8 mouse cellular contexts compared by ENCODE assay signal in genomic region chr2:164910360-164911061, GRCm38 (mm10). TPM values are rescaled to one million over a fixed set of nuclear protein-coding genes. Genes with fewer than 3 reads are reported as not detected.
DNase-seq lines count a peak whose midpoint lies in the region; ATAC-seq and TF ChIP-seq lines count a peak whose summit lies in the region.

No protein-coding gene starts in this region.

- peak; percentile 19; the same call in 1 of the 2 replicates for ATAC-seq in heart, embryonic 12.5 days (ENCODE audit: insufficient number of reproducible peaks, low FRiP score)
- peak; percentile 8; the same call in 1 of the 2 replicates for ATAC-seq in forebrain, embryonic 12.5 days (ENCODE audit: low FRiP score)
- ATAC-seq in limb, embryonic 15.5 days (ENCODE audit: insufficient number of reproducible peaks, low FRiP score, low TSS enrichment, low read depth) = 0 out of 2 replicates have a peak, but pooled peaks have one; percentile 1
- no peak for ATAC-seq in stomach, embryonic 14.5 days (ENCODE audit: insufficient number of reproducible peaks, insufficient read depth, low FRiP score, low read depth)

- 4% methylated on average over 37 of the region's 37 CpGs for WGBS in heart, embryonic 12.5 days
- 6% methylated on average over 37 of the region's 37 CpGs for WGBS in forebrain, embryonic 12.5 days
- 4% methylated on average over 37 of the region's 37 CpGs for WGBS in limb, embryonic 15.5 days
- WGBS in stomach, embryonic 14.5 days = 4% methylated on average over 37 of the region's 37 CpGs

- no peak for DNase-seq in heart, postnatal 25 days (ENCODE audit: low spot score)
- no peak for DNase-seq in MEL (ENCODE audit: low read depth, low spot score)
- no peak for DNase-seq in cerebellum, adult 11-12 months
- DNase-seq in left cerebral cortex, postnatal 25 days (ENCODE audit: low spot score in 2 of 2) = no peak

- TF ChIP-seq EP300 in MEL (IDR thresholded peaks at IDR 0.05; ENCODE audit: low read depth in 1 of 2, low read length in 2 of 2) = no peak

- no peak for TF ChIP-seq POLR2A in MEL (IDR thresholded peaks at IDR 0.05; ENCODE audit: control insufficient read depth in 1 of 2, insufficient read depth in 1 of 2, low read depth in 1 of 2, low read length in 2 of 2, poor library complexity in 1 of 2)

- peak overlapping the region; percentile 92 for H3K9ac ChIP-seq in heart, embryonic 12.5 days
- peak overlapping the region; percentile 94 for H3K9ac ChIP-seq in MEL (ENCODE audit: control insufficient read depth, low read depth, low read length, poor library complexity, severe bottlenecking)
- peak overlapping the region; percentile 82 for H3K9ac ChIP-seq in forebrain, embryonic 12.5 days
- peak overlapping the region; percentile 82 for H3K9ac ChIP-seq in limb, embryonic 15.5 days
- H3K9ac ChIP-seq in stomach, embryonic 14.5 days (replicated peaks; ENCODE audit: low read depth, low read length) = peak overlapping the region; percentile 80

- peaks cover 25% of the 10 kb centered on the region for H3K79me2 ChIP-seq in MEL (ENCODE audit: control insufficient read depth, insufficient read depth, low read length, poor library complexity)

- intact Hi-C loops in heart, postnatal 25 days (cut with DNase I) = loop anchor here (2.0 kb wide), 1 partner anchor 78 kb away; the partner anchor contains the start of genes Ctsa and Neurl2
- intact Hi-C loops in left cerebral cortex, postnatal 25 days (cut with DNase I) = loop anchor here (1.0 to 2.0 kb wide), 2 partner anchors 31 to 78 kb away; partner anchors contain the start of genes Ctsa, Neurl2 and Pcif1

- peaks cover 25% of the 10 kb centered on the region for H3K4me1 ChIP-seq in heart, embryonic 12.5 days (replicated peaks)
- H3K4me1 ChIP-seq in MEL (ENCODE audit: control insufficient read depth in 1 of 2, insufficient read depth in 2 of 2, low read length in 2 of 2) = peaks cover 8 to 21% of the 10 kb centered on the region in 2 experiments
- H3K4me1 ChIP-seq in forebrain, embryonic 12.5 days = peaks cover 23% of the 10 kb centered on the region
- peaks cover 26% of the 10 kb centered on the region for H3K4me1 ChIP-seq in limb, embryonic 15.5 days
- H3K4me1 ChIP-seq in stomach, embryonic 14.5 days (ENCODE audit: control insufficient read depth, insufficient read depth, low read length) = peaks cover 16% of the 10 kb centered on the region; the same call in 1 of the 2 replicates

- no peak for TF ChIP-seq RAD21 in MEL (IDR thresholded peaks at IDR 0.05; ENCODE audit: low read depth, low read length)

- peaks cover 45% of the 10 kb centered on the region for H3K36me3 ChIP-seq in heart, embryonic 12.5 days
- peaks cover 10 to 14% of the 10 kb centered on the region in 2 experiments for H3K36me3 ChIP-seq in MEL (ENCODE audit: control insufficient read depth in 1 of 2, insufficient read depth in 2 of 2, low read length in 2 of 2)
- peaks cover 42% of the 10 kb centered on the region for H3K36me3 ChIP-seq in forebrain, embryonic 12.5 days (replicated peaks)
- H3K36me3 ChIP-seq in limb, embryonic 15.5 days = peaks cover 42% of the 10 kb centered on the region
- H3K36me3 ChIP-seq in stomach, embryonic 14.5 days (ENCODE audit: control insufficient read depth, insufficient read depth, low read length) = peaks cover 37% of the 10 kb centered on the region

- H3K4me3 ChIP-seq in heart, embryonic 12.5 days = peak overlapping the region; percentile 87
- H3K4me3 ChIP-seq in MEL (ENCODE audit: control insufficient read depth in 1 of 2, insufficient read depth in 1 of 2, low read depth in 2 of 2, low read length in 2 of 2) = peak overlapping the region; percentile 73 to 78
- H3K4me3 ChIP-seq in forebrain, embryonic 12.5 days (replicated peaks) = peak overlapping the region; percentile 74
- H3K4me3 ChIP-seq in limb, embryonic 15.5 days = peak overlapping the region; percentile 66
- H3K4me3 ChIP-seq in stomach, embryonic 14.5 days (ENCODE audit: low read depth, low read length) = peak overlapping the region; percentile 81

- no peak for TF ChIP-seq CTCF in MEL (IDR thresholded peaks at IDR 0.05 in 2 of 3, conservative IDR thresholded peaks at IDR 0.05 in 1 of 3; ENCODE audit: control insufficient read depth in 1 of 3, insufficient read depth in 1 of 3, low read depth in 2 of 3, low read length in 3 of 3, poor library complexity in 1 of 3, severe bottlenecking in 1 of 3)

- peak overlapping the region; percentile 98 for H3K27ac ChIP-seq in heart, embryonic 12.5 days (ENCODE audit: poor library complexity, severe bottlenecking)
- peak overlapping the region; percentile 39 for H3K27ac ChIP-seq in MEL (ENCODE audit: control insufficient read depth, low read depth, low read length)
- peak overlapping the region; percentile 98 for H3K27ac ChIP-seq in forebrain, embryonic 12.5 days
- peak overlapping the region; percentile 99 for H3K27ac ChIP-seq in limb, embryonic 15.5 days
- peak overlapping the region; percentile 97 for H3K27ac ChIP-seq in stomach, embryonic 14.5 days (ENCODE audit: low read length)

- peak overlapping the region; percentile 86 for H3K4me2 ChIP-seq in heart, embryonic 12.5 days
- peak overlapping the region; percentile 88 for H3K4me2 ChIP-seq in forebrain, embryonic 12.5 days
- peak overlapping the region; percentile 70 for H3K4me2 ChIP-seq in limb, embryonic 15.5 days
- H3K4me2 ChIP-seq in stomach, embryonic 14.5 days (replicated peaks; ENCODE audit: low read depth, low read length) = peak overlapping the region; percentile 86

- no peaks in the 10 kb centered on the region for H3K27me3 ChIP-seq in heart, embryonic 12.5 days (replicated peaks)
- no peaks in the 10 kb centered on the region for H3K27me3 ChIP-seq in MEL (ENCODE audit: control insufficient read depth in 1 of 2, insufficient read depth in 2 of 2, low read length in 2 of 2)
- no peaks in the 10 kb centered on the region for H3K27me3 ChIP-seq in forebrain, embryonic 12.5 days
- no peaks in the 10 kb centered on the region for H3K27me3 ChIP-seq in limb, embryonic 15.5 days
- no peaks in the 10 kb centered on the region for H3K27me3 ChIP-seq in stomach, embryonic 14.5 days (ENCODE audit: control insufficient read depth, insufficient read depth, low read length)

- H3K9me3 ChIP-seq in heart, embryonic 12.5 days (replicated peaks) = peaks cover 8% of the 10 kb centered on the region
- no peaks in the 10 kb centered on the region for H3K9me3 ChIP-seq in MEL (replicated peaks; ENCODE audit: insufficient read depth, low read length)
- H3K9me3 ChIP-seq in forebrain, embryonic 12.5 days = peaks cover 8% of the 10 kb centered on the region
- H3K9me3 ChIP-seq in limb, embryonic 15.5 days = no peaks in the 10 kb centered on the region; the same call in 1 of the 2 replicates
- H3K9me3 ChIP-seq in stomach, embryonic 14.5 days (ENCODE audit: control insufficient read depth, low read depth, low read length) = peaks cover 5% of the 10 kb centered on the region

RNA-seq across cellular contexts. Expression of gene Zfp335, which starts 1.0 kb away (rescaled TPM):
- polyA plus RNA-seq in heart, embryonic 12.5 days (2016; fragmentation: Nextera tagmentation; extraction: Ambion mirVana) = 11.4 and 12.2 TPM in 2 replicates
- 1 to 10 TPM; 8.6 to 9.2 TPM for total RNA-seq in heart, postnatal 25 days (2021)
- 12.3 and 12.6 TPM in 2 replicates for total RNA-seq in MEL (2012; rRNA removed)
- 10 to 100 TPM in 1 of 2 experiments, not detected in 1; 24.1 TPM for polyA plus RNA-seq in MEL (2012; ENCODE audit: insufficient read depth in 1 of 2, insufficient read length in 2 of 2, low read depth in 1 of 2, low replicate concordance in 2 of 2, missing spikeins in 1 of 2)
- polyA plus RNA-seq in forebrain, embryonic 12.5 days (2016; fragmentation: Nextera tagmentation; extraction: Ambion mirVana) = 18.3 and 19.1 TPM in 2 replicates
- polyA plus RNA-seq in limb, embryonic 15.5 days (2015; fragmentation: Nextera tagmentation; extraction: Ambion mirVana) = 13.2 and 13.9 TPM in 2 replicates
- 11.8 and 12.7 TPM in 2 replicates for polyA plus RNA-seq in stomach, embryonic 14.5 days (2014; fragmentation: Nextera tagmentation; extraction: Ambion mirVana)
- total RNA-seq in left cerebral cortex, postnatal 25 days (2021) = 10 to 100 TPM; 24.3 TPM

RNA-seq across cellular contexts. Expression of gene Mmp9, which starts 30.1 kb away (rescaled TPM):
- polyA plus RNA-seq in heart, embryonic 12.5 days (2016; fragmentation: Nextera tagmentation; extraction: Ambion mirVana) = 0.42 TPM in 2 replicates
- under 1 TPM; 0.55 to 0.61 TPM for total RNA-seq in heart, postnatal 25 days (2021)
- total RNA-seq in MEL (2012; rRNA removed) = 0.20 and 0.23 TPM in 2 replicates
- polyA plus RNA-seq in MEL (2012; ENCODE audit: insufficient read depth in 1 of 2, insufficient read length in 2 of 2, low read depth in 1 of 2, low replicate concordance in 2 of 2, missing spikeins in 1 of 2) = under 1 TPM in 1 of 2 experiments, not detected in 1; 0.19 TPM
- polyA plus RNA-seq in forebrain, embryonic 12.5 days (2016; fragmentation: Nextera tagmentation; extraction: Ambion mirVana) = 3.6 and 4.4 TPM in 2 replicates
- 22.2 and 52.4 TPM in 2 replicates for polyA plus RNA-seq in limb, embryonic 15.5 days (2015; fragmentation: Nextera tagmentation; extraction: Ambion mirVana)
- polyA plus RNA-seq in stomach, embryonic 14.5 days (2014; fragmentation: Nextera tagmentation; extraction: Ambion mirVana) = 1.2 and 1.8 TPM in 2 replicates
- total RNA-seq in left cerebral cortex, postnatal 25 days (2021) = 1 to 10 TPM; 1.9 to 2.0 TPM

RNA-seq across cellular contexts. Expression of gene Pcif1, which starts 31.4 kb away (rescaled TPM):
- 52.1 and 53.1 TPM in 2 replicates for polyA plus RNA-seq in heart, embryonic 12.5 days (2016; fragmentation: Nextera tagmentation; extraction: Ambion mirVana)
- total RNA-seq in heart, postnatal 25 days (2021) = 10 to 100 TPM; 27.5 to 34.6 TPM
- 46.8 and 47.6 TPM in 2 replicates for total RNA-seq in MEL (2012; rRNA removed)
- polyA plus RNA-seq in MEL (2012; ENCODE audit: insufficient read depth in 1 of 2, insufficient read length in 2 of 2, low read depth in 1 of 2, low replicate concordance in 2 of 2, missing spikeins in 1 of 2) = 100 to 1,000 TPM in 1 of 2 experiments, not detected in 1; 118 TPM
- 92.9 and 96.3 TPM in 2 replicates for polyA plus RNA-seq in forebrain, embryonic 12.5 days (2016; fragmentation: Nextera tagmentation; extraction: Ambion mirVana)
- polyA plus RNA-seq in limb, embryonic 15.5 days (2015; fragmentation: Nextera tagmentation; extraction: Ambion mirVana) = 62.9 and 67.5 TPM in 2 replicates
- polyA plus RNA-seq in stomach, embryonic 14.5 days (2014; fragmentation: Nextera tagmentation; extraction: Ambion mirVana) = 70.6 and 87.3 TPM in 2 replicates
- 10 to 100 TPM; 36.8 to 39.8 TPM for total RNA-seq in left cerebral cortex, postnatal 25 days (2021)

RNA-seq across cellular contexts. Expression of gene Slc12a5, which starts 50.1 kb away (rescaled TPM):
- 0.82 and 1.3 TPM in 2 replicates for polyA plus RNA-seq in heart, embryonic 12.5 days (2016; fragmentation: Nextera tagmentation; extraction: Ambion mirVana)
- total RNA-seq in heart, postnatal 25 days (2021) = under 1 TPM; 0.65 to 0.81 TPM
- total RNA-seq in MEL (2012; rRNA removed) = 0.36 and 0.50 TPM in 2 replicates
- polyA plus RNA-seq in MEL (2012; ENCODE audit: insufficient read depth in 1 of 2, insufficient read length in 2 of 2, low read depth in 1 of 2, low replicate concordance in 2 of 2, missing spikeins in 1 of 2) = 1 to 10 TPM in 1 of 2 experiments, not detected in 1; 1.3 TPM
- polyA plus RNA-seq in forebrain, embryonic 12.5 days (2016; fragmentation: Nextera tagmentation; extraction: Ambion mirVana) = 5.6 and 6.2 TPM in 2 replicates
- 0.51 and 0.97 TPM in 2 replicates for polyA plus RNA-seq in limb, embryonic 15.5 days (2015; fragmentation: Nextera tagmentation; extraction: Ambion mirVana)
- polyA plus RNA-seq in stomach, embryonic 14.5 days (2014; fragmentation: Nextera tagmentation; extraction: Ambion mirVana) = 1.4 and 2.1 TPM in 2 replicates
- 100 to 1,000 TPM; 546 to 551 TPM for total RNA-seq in left cerebral cortex, postnatal 25 days (2021)

RNA-seq across cellular contexts. Expression of gene Pltp, which starts 53.0 kb away (rescaled TPM):
- polyA plus RNA-seq in heart, embryonic 12.5 days (2016; fragmentation: Nextera tagmentation; extraction: Ambion mirVana) = 9.7 and 9.9 TPM in 2 replicates
- 10 to 100 TPM; 35.9 to 37.5 TPM for total RNA-seq in heart, postnatal 25 days (2021)
- total RNA-seq in MEL (2012; rRNA removed) = 5.2 and 6.8 TPM in 2 replicates
- 10 to 100 TPM in 1 of 2 experiments, not detected in 1; 17.1 TPM for polyA plus RNA-seq in MEL (2012; ENCODE audit: insufficient read depth in 1 of 2, insufficient read length in 2 of 2, low read depth in 1 of 2, low replicate concordance in 2 of 2, missing spikeins in 1 of 2)
- polyA plus RNA-seq in forebrain, embryonic 12.5 days (2016; fragmentation: Nextera tagmentation; extraction: Ambion mirVana) = 39.0 and 40.4 TPM in 2 replicates
- 57.1 and 61.8 TPM in 2 replicates for polyA plus RNA-seq in limb, embryonic 15.5 days (2015; fragmentation: Nextera tagmentation; extraction: Ambion mirVana)
- polyA plus RNA-seq in stomach, embryonic 14.5 days (2014; fragmentation: Nextera tagmentation; extraction: Ambion mirVana) = 50.6 and 53.2 TPM in 2 replicates
- 10 to 100 TPM; 77.5 to 82.0 TPM for total RNA-seq in left cerebral cortex, postnatal 25 days (2021)

Comparison
In these comparisons a context has a peak if more than half of its experiments do, and no peak if none do; other contexts are left out.
1. H3K27ac ChIP-seq: peak in every context shown above with its lines; median percentile 99 in limb, embryonic 15.5 days; 98 in heart, embryonic 12.5 days; 98 in forebrain, embryonic 12.5 days; 97 in stomach, embryonic 14.5 days; 39 in MEL.